Mouse (Mus musculus): ENCODE data around the gene Grin2a.

DNA sequence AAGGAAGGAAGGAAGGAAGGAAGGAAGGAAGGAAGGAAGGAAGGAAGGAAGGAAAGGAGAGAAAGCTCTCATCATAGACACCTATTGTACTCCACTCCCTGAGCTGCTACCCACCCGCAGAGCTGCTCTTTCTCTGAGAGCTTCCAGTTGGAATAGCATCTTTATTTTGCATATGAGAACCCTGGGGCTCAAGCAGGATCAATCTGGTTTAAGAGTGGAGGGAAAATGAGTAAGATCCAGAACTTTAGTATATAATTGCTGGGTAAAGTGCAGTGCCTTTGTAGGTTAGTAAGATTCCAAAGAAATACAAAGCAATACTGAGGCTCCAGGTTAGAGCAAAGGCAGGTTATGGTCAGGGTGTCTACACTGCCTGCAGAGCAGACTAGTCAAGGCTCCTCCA is 6.2 kb upstream of the Grin2a start:
- TF ChIP-seq CTCF (IDR thresholded peaks at IDR 0.05; ENCODE audit: extremely low read depth, insufficient read depth, insufficient read length, insufficient replicate concordance) = no peak
- TF ChIP-seq POLR2A (IDR thresholded peaks at IDR 0.05; ENCODE audit: low read depth, low read length) = no peak
